Mouse (Mus musculus) CH12.LX (cell line): ENCODE data around the gene Gin1. TPM values are rescaled to one million over a fixed set of nuclear protein-coding genes. Genes with fewer than 3 reads are reported as not detected.

Experiments
- DNase-seq: peaks from one replicate; pipeline ENCODE4 v3.0.0-alpha.2; 2013; ENCODE audit errors: extremely low read depth
- H3K27ac ChIP-seq: 2 replicates; pipeline ENCODE4 v1.5.1; 2012; ENCODE audit warnings: low read depth, mild to moderate bottlenecking, control low read depth, moderate library complexity; ENCODE audit not compliant: insufficient read depth
- H3K27me3 ChIP-seq: replicated peaks from 2 replicates; pipeline ENCODE3; 2012; ENCODE audit warnings: inconsistent platforms
- H3K36me3 ChIP-seq, 2 experiments: replicated peaks in 1 of 2; 2 replicates each; pipeline versions ENCODE3 to v1.6.1; 2012; ENCODE audit warnings: inconsistent platforms in 1 of 2, low read length in 1 of 2, mild to moderate bottlenecking in 1 of 2, mixed read lengths in 1 of 2, moderate library complexity in 1 of 2; ENCODE audit not compliant: control insufficient read depth in 1 of 2, insufficient read depth in 1 of 2
- H3K4me1 ChIP-seq, 2 experiments: 2 replicates each; pipeline ENCODE4 v1.6.1; 2012; ENCODE audit warnings: inconsistent platforms in 1 of 2, moderate library complexity in 1 of 2; ENCODE audit not compliant: insufficient read depth in 2 of 2, control insufficient read depth in 1 of 2
- H3K4me2 ChIP-seq: 2 replicates; pipeline ENCODE4 v1.6.1; 2012; ENCODE audit warnings: low read depth, mild to moderate bottlenecking, control low read depth; ENCODE audit not compliant: poor library complexity, insufficient read depth, severe bottlenecking
- H3K4me3 ChIP-seq, 3 experiments: fragments of 150-350 bp in 1 of 3; sonication (generic) in 1 of 3; replicated peaks in 1 of 3; 2 replicates each; pipeline versions ENCODE3 to v1.5.1; 2011 to 2012; ENCODE audit warnings: low read depth in 2 of 3, low read length in 2 of 3, mild to moderate bottlenecking in 2 of 3, moderate library complexity in 2 of 3, control low read depth in 1 of 3, improper control_type of control experiment in 1 of 3, inconsistent platforms in 1 of 3, mixed read lengths in 1 of 3; ENCODE audit not compliant: poor library complexity in 1 of 3
- H3K79me2 ChIP-seq: replicated peaks from 2 replicates; pipeline ENCODE4 v1.6.1; 2012; ENCODE audit warnings: mild to moderate bottlenecking, moderate library complexity; ENCODE audit not compliant: control insufficient read depth, poor library complexity, insufficient read depth, severe bottlenecking; ENCODE audit errors: extremely low read depth
- H3K9ac ChIP-seq: 2 replicates; pipeline ENCODE4 v1.6.1; 2012; ENCODE audit warnings: low read depth, mild to moderate bottlenecking, control low read depth, moderate library complexity; ENCODE audit not compliant: insufficient read depth
- H3K9me3 ChIP-seq: replicated peaks from 2 replicates; pipeline ENCODE3; 2012; ENCODE audit warnings: low read length, inconsistent platforms, mixed read lengths
- CHD1 ChIP-seq: IDR thresholded peaks from 2 replicates; pipeline ENCODE4 v1.6.1; 2012; ENCODE audit warnings: low read depth, low read length, improper control_type of control experiment, inconsistent platforms
- E2F4 ChIP-seq: IDR thresholded peaks from 2 replicates; pipeline ENCODE4 v1.6.1; 2011; ENCODE audit warnings: low read depth, low read length, improper control_type of control experiment; ENCODE audit not compliant: insufficient replicate concordance
- EP300 ChIP-seq: IDR thresholded peaks from 2 replicates; pipeline ENCODE4 v1.6.1; 2011; ENCODE audit warnings: low read length, improper control_type of control experiment
- ETS1 ChIP-seq: conservative IDR thresholded peaks from 2 replicates; pipeline ENCODE4 v1.6.1; 2012; ENCODE audit warnings: low read depth, mild to moderate bottlenecking, inconsistent platforms, low read length, improper control_type of control experiment, moderate library complexity
- GABPA ChIP-seq: IDR thresholded peaks from 2 replicates; pipeline ENCODE4 v1.6.1; 2012; ENCODE audit warnings: low read depth, low read length, improper control_type of control experiment, inconsistent platforms; ENCODE audit not compliant: insufficient replicate concordance
- HCFC1 ChIP-seq: IDR thresholded peaks from 2 replicates; pipeline ENCODE4 v1.6.1; 2012; ENCODE audit warnings: low read depth, mild to moderate bottlenecking, inconsistent platforms, low read length, improper control_type of control experiment
- IRF4 ChIP-seq: IDR thresholded peaks from 2 replicates; pipeline ENCODE4 v1.6.1; 2014; ENCODE audit warnings: low read depth, mild to moderate bottlenecking, inconsistent platforms, low read length, improper control_type of control experiment
- JUN ChIP-seq: IDR thresholded peaks from 2 replicates; pipeline ENCODE4 v1.6.1; 2011; ENCODE audit warnings: low read depth, mild to moderate bottlenecking, low read length, improper control_type of control experiment, moderate library complexity; ENCODE audit not compliant: insufficient read depth
- JUND ChIP-seq: conservative IDR thresholded peaks from 2 replicates; pipeline ENCODE4 v1.6.1; 2011; ENCODE audit warnings: low read depth, low read length, improper control_type of control experiment
- KAT2A ChIP-seq: IDR thresholded peaks from 2 replicates; pipeline ENCODE4 v1.6.1; 2012; ENCODE audit warnings: low read length, improper control_type of control experiment, inconsistent platforms; ENCODE audit not compliant: insufficient replicate concordance
- MAZ ChIP-seq: IDR thresholded peaks from 2 replicates; pipeline ENCODE4 v1.6.1; 2012; ENCODE audit warnings: low read depth, mild to moderate bottlenecking, inconsistent platforms, low read length, improper control_type of control experiment, moderate library complexity
- MYC ChIP-seq: IDR thresholded peaks from 2 replicates; pipeline ENCODE4 v1.6.1; 2011; ENCODE audit warnings: low read depth, mild to moderate bottlenecking, improper control_type of control experiment, low read length
- NELFE ChIP-seq: IDR thresholded peaks from 2 replicates; pipeline ENCODE4 v1.6.1; 2011; ENCODE audit warnings: low read depth, low read length, improper control_type of control experiment
- NRF1 ChIP-seq: IDR thresholded peaks from 2 replicates; pipeline ENCODE4 v1.6.1; 2014; ENCODE audit warnings: low read depth, mild to moderate bottlenecking, inconsistent platforms, low read length, improper control_type of control experiment, moderate library complexity
- PAX5 ChIP-seq: IDR thresholded peaks from 2 replicates; pipeline ENCODE4 v1.6.1; 2012; ENCODE audit warnings: low read length, inconsistent platforms, mixed read lengths
- RAD21 ChIP-seq: IDR thresholded peaks from 2 replicates; pipeline ENCODE4 v1.6.1; 2011; ENCODE audit warnings: low read depth, mild to moderate bottlenecking, low read length, improper control_type of control experiment, moderate library complexity
- SIN3A ChIP-seq: IDR thresholded peaks from 2 replicates; pipeline ENCODE4 v1.6.1; 2012; ENCODE audit warnings: low read length, improper control_type of control experiment, inconsistent platforms
- SMC3 ChIP-seq: IDR thresholded peaks from 2 replicates; pipeline ENCODE4 v1.6.1; 2011; ENCODE audit warnings: low read depth, low read length, improper control_type of control experiment
- TBP ChIP-seq: conservative IDR thresholded peaks from 2 replicates; pipeline ENCODE4 v1.6.1; 2011; ENCODE audit warnings: low read depth, low read length, improper control_type of control experiment
- TCF12 ChIP-seq: IDR thresholded peaks from 2 replicates; pipeline ENCODE4 v1.6.1; 2014; ENCODE audit warnings: low read depth, mild to moderate bottlenecking, inconsistent platforms, low read length, improper control_type of control experiment
- USF1 ChIP-seq: IDR thresholded peaks from 2 replicates; pipeline ENCODE4 v1.6.1; 2014; ENCODE audit warnings: low read depth, mild to moderate bottlenecking, inconsistent platforms, low read length, improper control_type of control experiment
- ZC3H11A ChIP-seq: IDR thresholded peaks from 2 replicates; pipeline ENCODE4 v1.6.1; 2012; ENCODE audit warnings: low read depth, mild to moderate bottlenecking, inconsistent platforms, low read length, improper control_type of control experiment
- ZKSCAN1 ChIP-seq: IDR thresholded peaks from 2 replicates; pipeline ENCODE4 v1.6.1; 2012; ENCODE audit warnings: low read depth, inconsistent platforms, low read length, improper control_type of control experiment, borderline replicate concordance
- ZMIZ1 ChIP-seq: IDR thresholded peaks from 2 replicates; pipeline ENCODE4 v1.6.1; 2012; ENCODE audit warnings: low read depth, mild to moderate bottlenecking, inconsistent platforms, low read length, improper control_type of control experiment
- dilution Hi-C: fragments of 300-500 bp; cut with MboI; formaldehyde crosslinking; loops from 2 replicates; pipeline ENCODE4 v1.14.3; 2020; ENCODE audit warnings: low sequenced_read_pairs; ENCODE audit not compliant: extremely low pct_unique_long_range_greater_than_20kb, extremely low pct_ligation_motif_present
- in situ Hi-C: fragments of 300-500 bp; cut with MboI; formaldehyde crosslinking; loops from 3 replicates; pipeline ENCODE4 v1.14.3; 2019; ENCODE audit warnings: low sequenced_read_pairs, low pct_ligation_motif_present, low pct_unique_long_range_greater_than_20kb, mixed read lengths
- polyA plus RNA-seq: library from polyadenylated mRNA; unstranded; fragments of >175 nt; gene quantifications from 2 replicates; pipeline ENCODE4 v1.2.1, GENCODE M21; 2012; ENCODE audit warnings: low read depth; ENCODE audit not compliant: insufficient read length
- total RNA-seq, 2 experiments: library from RNA; depleted of rRNA; stranded (reverse); fragments of 300-350 nt in 1 of 2; fragments of >200 nt in 1 of 2; gene quantifications; 2 replicates each; pipeline ENCODE4 v1.2.3; 2012 to 2014

Gene Gin1
- total and polyA plus RNA-seq, 3 experiments = 5.8 to 16.2 (median 10.4) TPM

- Histone ChIP-seq H3K79me2 (no peaks in the 10 kb centered on the region), H3K9me3 (no peaks in the 10 kb centered on the region), H3K9ac (no peak overlapping the region), H3K27me3 (no peaks in the 10 kb centered on the region), H3K27ac (no peak overlapping the region), H3K4me2 (no peak overlapping the region), H3K4me3 (no peak overlapping the region), H3K36me3 (no peaks in the 10 kb centered on the region), H3K4me1 (no peaks in the 10 kb centered on the region)
- no peak for DNase-seq
- TF ChIP-seq MAZ (no peak), IRF4 (no peak), GABPA (no peak), TBP (no peak), ETS1 (no peak), ZC3H11A (no peak), NELFE (no peak), USF1 (no peak), JUND (no peak)
- in situ Hi-C loops (no loop called here), dilution Hi-C loops (no loop called here)
Observed at GRCm38 (mm10) chr1:97822904-97823303, 52.9 kb downstream of the Gin1 start.

- TF ChIP-seq ZMIZ1 = no peak
- no peak for TF ChIP-seq E2F4
- TF ChIP-seq HCFC1 = no peak
- no peak for TF ChIP-seq TCF12
- no peak for TF ChIP-seq USF1
- TF ChIP-seq NELFE = no peak
- TF ChIP-seq MYC = no peak
- TF ChIP-seq TBP = no peak
- TF ChIP-seq EP300 = no peak
- TF ChIP-seq PAX5 = no peak
- TF ChIP-seq SMC3 = no peak
- TF ChIP-seq CHD1 = no peak
- TF ChIP-seq SIN3A = no peak
- TF ChIP-seq JUN = no peak
- no peak for TF ChIP-seq NRF1
- TF ChIP-seq RAD21 = no peak
- no peak for TF ChIP-seq ZKSCAN1
- no peak for TF ChIP-seq KAT2A
- TF ChIP-seq ETS1 = no peak
- dilution Hi-C loops = no loop called here
- Histone ChIP-seq H3K4me3 (no peak overlapping the region), H3K27me3 (no peaks in the 10 kb centered on the region), H3K4me1 (no peaks in the 10 kb centered on the region), H3K4me2 (no peak overlapping the region), H3K36me3 (no peaks in the 10 kb centered on the region), H3K79me2 (no peaks in the 10 kb centered on the region), H3K9me3 (no peaks in the 10 kb centered on the region), H3K9ac (no peak overlapping the region), H3K27ac (no peak overlapping the region)
- no peak for DNase-seq
- in situ Hi-C loops = no loop called here
Observed at GRCm38 (mm10) chr1:97827566-97827965, 57.6 kb downstream of the Gin1 start.
